Mouse (Mus musculus) B cell, adult 2 months (primary cell): ENCODE data around the gene Scly.

Experiments
- DNase-seq, 2 experiments: peaks; one replicate each; pipeline ENCODE4 v3.0.0; 2022

The Scly gene

DNA sequence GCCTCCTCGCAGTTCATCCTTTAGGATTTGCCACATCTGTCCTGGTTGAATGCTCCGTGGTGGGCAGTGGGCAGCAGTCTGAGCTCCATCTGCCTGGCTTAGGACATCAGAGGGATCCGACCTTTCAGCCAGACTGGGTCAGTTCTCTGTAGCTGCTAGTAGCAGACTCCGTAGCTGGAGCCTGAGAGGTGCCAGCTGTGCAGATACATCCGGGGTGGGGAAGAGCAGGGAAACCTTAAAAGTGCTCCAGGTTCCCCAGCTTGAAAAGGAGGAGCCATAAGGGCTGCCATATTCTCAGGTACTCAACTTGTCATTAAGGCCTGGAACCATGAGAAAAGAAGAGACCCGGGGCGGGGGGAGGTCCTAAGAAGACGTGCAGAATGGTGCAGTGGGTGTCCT lies 67.7 kb downstream of the Scly start:
- DNase-seq, result no peak

DNA sequence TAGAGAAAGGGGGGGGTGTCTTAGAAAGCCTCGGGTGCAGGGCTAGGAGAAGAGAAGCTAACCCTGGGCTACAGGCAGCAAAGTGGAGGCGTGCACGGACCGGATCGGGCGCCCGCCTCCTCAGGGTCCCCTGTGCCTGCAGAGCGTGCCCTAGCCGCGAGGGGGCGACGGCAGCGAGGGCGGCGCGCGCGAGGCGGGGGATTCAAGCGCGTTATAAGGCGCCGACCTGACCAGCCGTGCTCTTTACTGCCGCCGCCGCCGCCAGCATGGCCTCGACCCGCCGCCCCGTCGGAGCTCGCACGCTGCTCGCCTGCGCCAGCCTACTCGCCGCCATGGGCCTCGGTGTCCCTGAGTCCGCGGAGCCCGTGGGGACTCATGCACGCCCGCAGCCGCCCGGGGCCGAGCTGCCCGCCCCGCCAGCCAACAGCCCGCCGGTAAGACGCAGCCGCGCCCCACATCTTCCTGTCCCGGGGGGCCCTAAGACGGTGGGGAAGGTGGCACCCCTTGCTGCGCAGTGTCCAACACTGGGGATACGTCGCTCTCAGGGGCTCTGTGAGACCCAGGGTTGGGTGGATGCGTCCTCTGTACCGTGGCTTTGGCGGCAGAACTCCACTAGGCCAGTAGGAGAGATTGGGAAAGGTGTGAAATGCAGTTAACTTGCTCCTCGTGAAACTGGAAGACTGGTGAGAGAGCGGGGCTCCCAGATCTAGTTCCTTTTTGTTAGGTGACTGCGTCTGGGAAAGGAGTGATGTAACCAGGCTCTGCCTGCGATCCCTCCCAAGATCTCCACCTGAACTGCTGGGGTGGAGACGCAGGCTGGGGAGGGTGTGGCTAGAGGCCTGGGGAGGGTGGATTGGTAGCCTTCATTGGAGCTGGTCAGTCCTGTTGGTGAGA lies 68.3 kb downstream of the Scly start, which contains the start of gene Erfe:
Gene Erfe, plus strand, starts transcription at position 216 of the 894 bp plus-strand sequence.
- peak; percentile 86 to 88 for DNase-seq

GRCm38 (mm10) chr1:91367295-91367694 lies 69.2 kb downstream of the Scly start:
- DNase-seq, result no peak

DNA sequence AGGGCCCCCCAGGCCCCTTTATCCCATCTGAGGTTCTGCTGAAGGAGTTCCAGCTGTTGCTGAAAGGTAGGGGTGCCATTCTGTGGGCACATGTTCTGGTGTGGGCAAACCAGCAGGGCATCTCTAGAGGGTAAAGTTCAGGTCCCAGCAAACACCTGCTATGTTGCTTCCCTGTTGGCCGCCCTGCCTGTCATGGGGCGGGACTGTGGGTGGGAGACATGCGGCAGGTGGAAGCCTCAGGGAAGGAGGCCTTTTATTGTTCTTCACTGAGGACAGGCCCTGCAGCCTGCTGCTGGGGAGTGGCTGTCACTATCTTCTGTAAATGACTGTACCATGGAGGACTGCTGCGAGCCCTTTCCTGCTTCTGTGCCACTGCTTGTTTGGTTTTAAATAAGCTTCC lies 71.3 kb downstream of the Scly start:
- no peak for DNase-seq

DNA sequence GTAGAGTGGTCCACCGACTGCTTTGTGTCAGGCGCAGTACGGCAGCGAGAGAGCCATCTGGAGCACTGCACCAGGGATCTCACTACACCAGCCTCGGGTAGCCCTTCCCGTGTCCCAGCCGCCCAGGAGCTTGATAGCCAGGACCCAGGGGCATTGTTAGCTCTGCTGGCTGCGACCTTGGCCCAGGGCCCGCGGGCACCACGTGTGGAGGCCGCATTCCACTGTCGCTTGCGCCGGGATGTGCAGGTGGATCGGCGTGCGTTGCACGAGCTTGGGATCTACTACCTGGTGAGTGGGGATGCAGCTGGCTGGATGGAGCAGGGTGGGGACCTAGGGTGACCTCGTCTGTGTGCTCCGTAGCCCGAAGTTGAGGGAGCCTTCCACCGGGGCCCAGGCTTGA lies 71.9 kb downstream of the Scly start:
- DNase-seq, result no peak
